Mouse (Mus musculus): ENCODE results near the gene Gm20075. TPM values are rescaled to one million over a fixed set of nuclear protein-coding genes. Genes with fewer than 3 reads are reported as not detected.
"Not testable (repeated sequence)": the region's sequence is repeated elsewhere in the genome, so short reads cannot be mapped to it uniquely, and the experiment has no call there.

Gm20075 gene
- polyA plus RNA-seq (2015; fragmentation: Nextera tagmentation; extraction: Ambion mirVana) = 27.9 and 35.1 TPM in 2 replicates

- not testable (repeated sequence) for H3K9ac ChIP-seq; H3K4me1 ChIP-seq; H3K9me3 ChIP-seq; H3K27ac ChIP-seq (replicated peaks); ATAC-seq (ENCODE audit: extremely low read depth, insufficient number of reproducible peaks, low FRiP score, low TSS enrichment); H3K4me3 ChIP-seq; H3K4me2 ChIP-seq; H3K27me3 ChIP-seq (replicated peaks); H3K36me3 ChIP-seq
- 67% methylated on average over 3 of the region's 3 CpGs for WGBS
Measured at GRCm38 (mm10) chr13:96081276-96081675, at the start of gene Gm20075. Gene Gm20075, minus strand, starts transcription at chr13:96081376.

- WGBS = 66% methylated on average over 3 of the region's 3 CpGs
- H3K4me2 ChIP-seq = no peak overlapping the region
- ATAC-seq (ENCODE audit: extremely low read depth, insufficient number of reproducible peaks, low FRiP score, low TSS enrichment) = no peak
- no peak overlapping the region for H3K9ac ChIP-seq
- H3K36me3 ChIP-seq = no peaks in the 10 kb centered on the region
- no peak overlapping the region for H3K27ac ChIP-seq (replicated peaks)
- H3K9me3 ChIP-seq = no peaks in the 10 kb centered on the region
- H3K4me1 ChIP-seq = peaks cover 28% of the 10 kb centered on the region
- no peak overlapping the region for H3K4me3 ChIP-seq
- H3K27me3 ChIP-seq (replicated peaks) = peaks cover 89% of the 10 kb centered on the region
Measured at GRCm38 (mm10) chr13:96129081-96129480, 47.9 kb upstream of the Gm20075 start.

DNA sequence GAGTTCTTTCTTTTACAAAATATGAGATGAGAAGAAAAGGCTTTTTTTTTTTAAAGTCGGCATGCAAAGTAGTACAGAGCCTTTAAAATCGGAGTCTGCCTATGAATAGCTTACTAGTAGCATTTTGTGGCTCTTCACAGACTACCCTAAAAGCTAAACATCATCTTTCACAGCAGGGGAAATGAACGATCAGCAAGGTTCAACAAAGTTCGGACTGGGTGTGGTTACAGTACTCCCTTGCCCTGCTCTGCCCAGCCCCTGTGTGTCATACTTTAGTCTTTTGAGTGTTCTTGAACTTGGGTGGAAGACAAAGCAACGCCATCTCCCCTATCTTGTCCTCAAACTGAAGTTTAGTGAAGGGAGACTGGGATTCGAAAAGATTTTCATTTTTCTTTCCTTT, 45.5 kb upstream of the Gm20075 start:
- Histone ChIP-seq H3K27ac (replicated peaks) (no peak overlapping the region), H3K27me3 (replicated peaks) (peaks cover 72% of the 10 kb centered on the region), H3K4me1 (peaks cover 12% of the 10 kb centered on the region), H3K4me2 (no peak overlapping the region), H3K4me3 (no peak overlapping the region), H3K36me3 (no peaks in the 10 kb centered on the region), H3K9ac (no peak overlapping the region), H3K9me3 (no peaks in the 10 kb centered on the region)
- ATAC-seq (ENCODE audit: extremely low read depth, insufficient number of reproducible peaks, low FRiP score, low TSS enrichment) = no peak
- WGBS = 69% methylated on average over 6 of the region's 6 CpGs

GRCm38 (mm10) chr13:96125011-96125410, 43.8 kb upstream of the Gm20075 start:
- no peaks in the 10 kb centered on the region for H3K36me3 ChIP-seq
- WGBS = 50% methylated on average over 5 of the region's 5 CpGs
- H3K9ac ChIP-seq = no peak overlapping the region
- no peaks in the 10 kb centered on the region for H3K4me1 ChIP-seq
- H3K27ac ChIP-seq (replicated peaks) = no peak overlapping the region
- no peak overlapping the region for H3K4me3 ChIP-seq
- ATAC-seq (ENCODE audit: extremely low read depth, insufficient number of reproducible peaks, low FRiP score, low TSS enrichment) = no peak
- peaks cover 55% of the 10 kb centered on the region for H3K27me3 ChIP-seq (replicated peaks)
- H3K9me3 ChIP-seq = no peaks in the 10 kb centered on the region
- no peak overlapping the region for H3K4me2 ChIP-seq

DNA sequence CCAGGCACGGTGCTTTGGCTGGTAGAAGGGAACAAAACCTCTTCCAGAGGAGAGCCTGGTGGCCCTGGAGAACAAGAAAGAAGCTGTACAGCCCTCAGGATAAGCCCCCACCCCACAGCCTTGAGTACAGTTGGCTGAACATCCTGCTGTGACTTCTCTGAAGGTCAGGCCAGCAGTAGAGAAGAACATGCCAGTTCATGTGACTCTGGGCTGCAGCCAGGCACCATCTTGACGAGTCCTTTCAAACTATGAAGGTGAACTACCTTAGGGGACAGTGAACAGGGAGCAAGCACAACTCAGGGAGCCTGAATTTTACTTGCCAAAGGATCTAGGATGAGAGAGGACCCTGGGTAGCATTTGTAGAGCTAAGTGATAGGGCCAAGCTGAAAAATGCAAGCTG, 31.5 kb upstream of the Gm20075 start:
- Histone ChIP-seq H3K4me3 (no peak overlapping the region), H3K9ac (no peak overlapping the region), H3K9me3 (no peaks in the 10 kb centered on the region), H3K36me3 (no peaks in the 10 kb centered on the region), H3K27me3 (replicated peaks) (no peaks in the 10 kb centered on the region), H3K4me1 (no peaks in the 10 kb centered on the region), H3K27ac (replicated peaks) (no peak overlapping the region), H3K4me2 (no peak overlapping the region)
- ATAC-seq (ENCODE audit: extremely low read depth, insufficient number of reproducible peaks, low FRiP score, low TSS enrichment) = no peak
- WGBS = 66% methylated on average over 2 of the region's 2 CpGs

- Histone ChIP-seq H3K27ac (replicated peaks) (no peak overlapping the region), H3K4me2 (no peak overlapping the region), H3K9ac (no peak overlapping the region), H3K9me3 (no peaks in the 10 kb centered on the region), H3K27me3 (replicated peaks) (no peaks in the 10 kb centered on the region), H3K36me3 (no peaks in the 10 kb centered on the region), H3K4me3 (no peak overlapping the region), H3K4me1 (no peaks in the 10 kb centered on the region)
- WGBS = 85% methylated on average over 3 of the region's 3 CpGs
- ATAC-seq (ENCODE audit: extremely low read depth, insufficient number of reproducible peaks, low FRiP score, low TSS enrichment) = no peak
Measured at GRCm38 (mm10) chr13:96110767-96111166, 29.6 kb upstream of the Gm20075 start.

GRCm38 (mm10) chr13:96106367-96106766, 25.2 kb upstream of the Gm20075 start:
- Histone ChIP-seq H3K9ac (no peak overlapping the region), H3K4me2 (no peak overlapping the region), H3K9me3 (no peaks in the 10 kb centered on the region), H3K27me3 (replicated peaks) (no peaks in the 10 kb centered on the region), H3K4me3 (no peak overlapping the region), H3K4me1 (no peaks in the 10 kb centered on the region), H3K27ac (replicated peaks) (no peak overlapping the region), H3K36me3 (no peaks in the 10 kb centered on the region)
- ATAC-seq (ENCODE audit: extremely low read depth, insufficient number of reproducible peaks, low FRiP score, low TSS enrichment) = no peak
- 75% methylated on average over 4 of the region's 4 CpGs for WGBS

DNA sequence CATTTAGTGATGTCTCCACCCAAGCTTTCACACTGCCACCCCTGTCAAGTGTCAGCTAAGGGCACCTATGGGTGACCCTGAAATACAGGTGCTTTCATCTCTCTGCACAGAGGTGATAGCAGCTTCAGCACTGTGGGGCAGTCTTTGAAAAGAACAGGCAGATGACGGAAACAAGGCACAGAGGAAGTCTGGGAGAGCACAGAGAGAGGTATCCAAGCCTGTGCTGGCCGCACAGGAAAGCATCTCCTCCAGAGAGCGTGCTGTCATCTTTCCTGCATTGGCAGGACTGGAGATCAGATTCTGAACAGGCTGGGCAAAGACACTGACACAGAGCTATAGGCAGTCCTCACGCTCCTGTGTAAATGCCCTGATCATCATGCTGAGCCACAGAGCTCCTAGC, 9.8 kb upstream of the Gm20075 start:
- Histone ChIP-seq H3K4me3 (no peak overlapping the region), H3K4me2 (no peak overlapping the region), H3K9me3 (no peaks in the 10 kb centered on the region), H3K27me3 (replicated peaks) (no peaks in the 10 kb centered on the region), H3K36me3 (no peaks in the 10 kb centered on the region), H3K27ac (replicated peaks) (no peak overlapping the region), H3K9ac (no peak overlapping the region), H3K4me1 (no peaks in the 10 kb centered on the region)
- 61% methylated on average over 4 of the region's 4 CpGs for WGBS
- ATAC-seq (ENCODE audit: extremely low read depth, insufficient number of reproducible peaks, low FRiP score, low TSS enrichment) = no peak

DNA sequence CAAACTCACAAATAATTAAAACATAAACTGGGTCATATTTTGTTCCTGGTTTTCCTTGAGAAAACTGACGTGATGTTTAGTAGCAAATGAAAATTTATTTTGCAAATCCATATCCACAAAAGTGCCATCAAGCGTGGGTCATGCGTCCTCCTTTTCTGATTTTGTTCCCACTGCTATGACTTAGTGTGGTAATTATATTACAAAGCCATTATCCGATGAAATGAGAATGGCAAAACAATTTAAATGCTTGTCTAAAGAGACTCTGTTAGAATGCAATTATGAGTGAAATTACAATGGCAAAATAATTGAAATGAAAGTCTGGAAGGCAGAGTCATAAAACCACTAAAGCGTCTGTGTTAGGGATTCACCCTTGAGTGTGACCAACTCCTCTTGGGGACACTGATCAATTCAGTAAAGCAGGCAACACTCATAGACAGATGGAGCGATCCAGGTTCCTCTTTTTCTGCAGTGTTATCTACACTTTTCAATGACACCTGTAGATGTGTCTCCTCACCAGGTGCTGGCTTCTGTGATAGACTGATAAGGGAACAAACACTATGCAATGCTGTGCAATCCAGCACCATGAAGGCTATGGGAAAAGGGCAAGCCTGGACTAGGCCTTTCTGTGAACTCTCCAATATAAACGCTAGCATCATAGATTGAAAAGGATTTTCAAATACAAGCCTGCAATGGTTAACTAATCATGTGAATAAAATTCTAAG, 4.6 kb upstream of the Gm20075 start:
- 77% methylated on average over 7 of the region's 7 CpGs for WGBS
- Histone ChIP-seq H3K4me3 (no peak overlapping the region), H3K9me3 (no peaks in the 10 kb centered on the region), H3K27me3 (replicated peaks) (no peaks in the 10 kb centered on the region), H3K4me1 (no peaks in the 10 kb centered on the region), H3K4me2 (no peak overlapping the region), H3K9ac (no peak overlapping the region), H3K27ac (replicated peaks) (no peak overlapping the region), H3K36me3 (no peaks in the 10 kb centered on the region)
- ATAC-seq (ENCODE audit: extremely low read depth, insufficient number of reproducible peaks, low FRiP score, low TSS enrichment) = no peak

DNA sequence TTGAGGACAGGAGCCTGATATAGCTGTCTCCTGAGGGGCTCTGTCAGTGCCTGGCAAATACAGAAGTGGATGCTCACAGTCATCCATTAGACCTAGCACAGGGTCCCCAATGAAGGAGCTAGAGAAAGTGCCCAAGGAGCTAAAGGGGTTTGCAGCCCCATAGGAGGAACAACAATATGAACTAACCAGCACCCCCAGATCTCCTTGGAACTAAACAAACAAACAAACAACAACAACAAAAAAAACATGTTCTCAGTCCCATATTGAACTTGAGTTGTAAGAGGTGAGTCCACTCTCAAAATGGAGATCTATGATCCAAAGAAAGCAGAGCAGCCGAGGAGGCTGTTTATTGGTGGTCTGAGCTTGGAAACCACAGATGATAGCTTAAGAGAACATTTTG, 578 bp upstream of the Gm20075 start, which contains the start of gene Gm17190:
Gm17190 (plus strand) TSS at position 301 of the 400 bp plus-strand sequence.
- H3K36me3 ChIP-seq; H3K27ac ChIP-seq (replicated peaks); H3K9ac ChIP-seq; H3K4me2 ChIP-seq; H3K4me1 ChIP-seq; H3K4me3 ChIP-seq; ATAC-seq (ENCODE audit: extremely low read depth, insufficient number of reproducible peaks, low FRiP score, low TSS enrichment); H3K9me3 ChIP-seq; H3K27me3 ChIP-seq (replicated peaks): not testable (repeated sequence)
- 72% methylated on average over 1 of the region's 1 CpGs for WGBS

DNA sequence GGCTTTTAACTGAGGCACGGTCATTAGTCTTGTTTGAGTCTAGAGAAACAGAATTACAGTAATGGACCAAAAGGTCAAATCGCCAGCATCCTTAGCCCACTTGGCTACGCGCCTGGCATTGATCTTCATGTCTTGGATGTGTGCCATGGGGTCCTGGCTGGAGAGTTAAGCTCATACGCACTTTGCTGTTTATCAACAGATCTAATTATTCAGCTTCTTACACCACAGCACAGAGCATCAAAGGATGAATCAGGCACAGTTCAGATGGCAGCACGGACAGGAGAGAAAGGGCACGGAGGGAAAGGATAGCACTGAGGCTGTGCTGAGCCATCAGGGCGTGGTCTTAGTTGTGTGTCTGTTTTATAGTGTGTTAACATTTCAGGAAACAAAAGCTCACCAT, 7.6 kb downstream of the Gm20075 start:
- H3K36me3 ChIP-seq = no peaks in the 10 kb centered on the region
- ATAC-seq (ENCODE audit: extremely low read depth, insufficient number of reproducible peaks, low FRiP score, low TSS enrichment) = no peak
- no peaks in the 10 kb centered on the region for H3K9me3 ChIP-seq
- H3K27ac ChIP-seq (replicated peaks) = no peak overlapping the region
- H3K4me2 ChIP-seq = no peak overlapping the region
- no peak overlapping the region for H3K9ac ChIP-seq
- H3K4me1 ChIP-seq = no peaks in the 10 kb centered on the region
- WGBS = 67% methylated on average over 8 of the region's 8 CpGs
- no peak overlapping the region for H3K4me3 ChIP-seq
- H3K27me3 ChIP-seq (replicated peaks) = no peaks in the 10 kb centered on the region

DNA sequence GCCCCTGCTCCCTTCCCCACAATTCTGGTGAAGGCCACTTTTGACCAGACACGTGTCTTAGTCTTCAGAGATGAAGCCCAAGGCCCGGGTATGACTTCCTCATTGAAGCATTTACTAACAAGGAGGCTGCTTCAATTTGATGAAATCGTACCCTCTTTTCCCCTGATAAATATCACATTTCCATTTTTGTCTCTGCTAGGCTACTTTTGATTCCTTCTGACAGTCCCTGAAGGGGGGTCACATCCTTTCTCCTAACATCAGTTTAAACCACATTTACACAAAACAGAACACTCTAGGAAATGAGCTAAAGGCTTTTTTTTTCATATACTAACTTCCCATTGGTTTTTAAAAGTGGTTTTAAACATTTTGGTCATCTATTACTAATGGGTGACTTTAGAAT, 28.4 kb downstream of the Gm20075 start:
- Histone ChIP-seq H3K9ac (no peak overlapping the region), H3K27me3 (replicated peaks) (no peaks in the 10 kb centered on the region), H3K4me3 (no peak overlapping the region), H3K36me3 (no peaks in the 10 kb centered on the region), H3K4me1 (no peaks in the 10 kb centered on the region), H3K27ac (replicated peaks) (no peak overlapping the region), H3K4me2 (no peak overlapping the region), H3K9me3 (no peaks in the 10 kb centered on the region)
- ATAC-seq (ENCODE audit: extremely low read depth, insufficient number of reproducible peaks, low FRiP score, low TSS enrichment) = no peak
- WGBS = 74% methylated on average over 3 of the region's 3 CpGs

All from heart, embryonic 13.5 days (tissue).